Mouse (Mus musculus): ENCODE data around the gene Slc22a18. TPM values are rescaled to one million over a fixed set of nuclear protein-coding genes. Genes with fewer than 3 reads are reported as not detected.

Gene Slc22a18
- polyA plus RNA-seq, 1 experiment: 249 TPM

DNA sequence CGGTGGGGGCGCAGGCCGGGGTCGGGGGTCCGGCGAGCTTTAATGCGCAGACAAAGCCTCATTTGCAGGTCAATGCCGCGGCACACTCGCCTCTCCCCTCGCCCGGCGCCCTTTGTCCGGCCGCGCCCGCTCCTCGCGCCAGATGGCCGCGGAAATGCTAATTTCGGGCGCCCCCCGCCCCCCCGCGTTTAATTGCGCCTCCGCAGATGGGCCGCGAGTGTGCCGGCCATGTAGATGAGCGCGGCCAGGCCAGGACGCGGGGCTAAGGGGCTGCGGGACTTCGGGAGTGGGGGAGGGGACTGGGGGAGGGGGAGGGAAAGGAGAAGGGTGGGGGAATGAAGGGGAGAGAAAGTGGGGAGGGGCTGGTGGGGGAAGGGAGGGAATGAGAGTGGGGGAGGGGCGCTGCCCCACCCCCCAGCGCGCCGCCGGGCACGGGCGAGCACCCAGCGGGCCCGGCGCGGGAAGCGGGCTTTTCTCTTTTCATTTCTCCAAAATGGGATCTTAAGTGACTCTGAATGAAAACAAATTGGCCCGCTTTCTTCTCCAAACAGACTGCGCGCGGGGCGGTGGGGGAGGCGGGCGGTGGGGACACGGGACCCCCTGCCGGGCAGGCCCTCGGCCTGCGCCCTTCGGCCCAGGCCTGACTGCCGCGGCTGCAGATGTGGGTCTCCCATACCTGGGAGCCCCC, 35.5 kb upstream of the Slc22a18 start:
- Histone ChIP-seq H3K4me3 (ENCODE audit: low read depth, low read length) (peak overlapping the region; percentile 46), H3K4me1 (ENCODE audit: control insufficient read depth, insufficient read depth, insufficient read length, low read length) (peaks cover 2% of the 10 kb centered on the region; the same call in 1 of the 2 replicates), H3K27ac (ENCODE audit: insufficient read depth, low read depth, low read length) (no peak overlapping the region), H3K27me3 (ENCODE audit: control insufficient read depth, insufficient read depth, low read length) (peaks cover 18% of the 10 kb centered on the region), H3K36me3 (ENCODE audit: control insufficient read depth, insufficient read depth, low read length) (no peaks in the 10 kb centered on the region)
- TF ChIP-seq CTCF (IDR thresholded peaks at IDR 0.05; ENCODE audit: extremely low read depth, insufficient read length, insufficient replicate concordance, low read depth, low read length): no peak
- no peak for TF ChIP-seq POLR2A (IDR thresholded peaks at IDR 0.05; ENCODE audit: low read depth, low read length)
- WGBS: 6% methylated on average over 59 of the region's 63 CpGs

DNA sequence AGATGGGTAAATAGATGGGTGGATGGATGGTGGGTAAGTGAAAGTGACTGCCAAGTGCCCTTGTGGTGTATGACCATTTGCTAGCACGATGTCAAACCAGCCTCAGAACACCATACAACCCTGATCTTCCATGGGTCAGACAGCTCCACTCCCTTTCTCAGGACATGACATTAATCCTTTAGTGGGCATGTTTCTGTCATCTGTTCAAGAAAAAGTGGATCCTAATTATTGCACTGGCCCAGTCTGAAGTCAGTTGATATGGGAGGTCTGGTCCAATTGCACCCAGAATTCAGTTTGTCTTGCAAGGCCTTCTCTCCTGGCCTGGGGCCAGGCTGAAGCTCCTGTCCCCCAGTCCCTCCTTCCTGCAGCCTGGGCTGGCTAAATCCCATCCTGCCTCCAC, 34.6 kb upstream of the Slc22a18 start:
- WGBS: 80% methylated on average over 1 of the region's 1 CpGs
- no peak overlapping the region for H3K4me3 ChIP-seq (ENCODE audit: low read depth, low read length)
- H3K36me3 ChIP-seq (ENCODE audit: control insufficient read depth, insufficient read depth, low read length): no peaks in the 10 kb centered on the region
- H3K27me3 ChIP-seq (ENCODE audit: control insufficient read depth, insufficient read depth, low read length): peaks cover 18% of the 10 kb centered on the region
- H3K4me1 ChIP-seq (ENCODE audit: control insufficient read depth, insufficient read depth, insufficient read length, low read length): peaks cover 2% of the 10 kb centered on the region; the same call in 1 of the 2 replicates
- H3K27ac ChIP-seq (ENCODE audit: insufficient read depth, low read depth, low read length): no peak overlapping the region
- TF ChIP-seq CTCF (IDR thresholded peaks at IDR 0.05; ENCODE audit: extremely low read depth, insufficient read length, insufficient replicate concordance, low read depth, low read length) (no peak), POLR2A (IDR thresholded peaks at IDR 0.05; ENCODE audit: low read depth, low read length) (no peak)

GRCm38 (mm10) chr7:143444580-143444954, 29.0 kb upstream of the Slc22a18 start:
- no peaks in the 10 kb centered on the region for H3K36me3 ChIP-seq (ENCODE audit: control insufficient read depth, insufficient read depth, low read length)
- H3K4me3 ChIP-seq (ENCODE audit: low read depth, low read length): no peak overlapping the region
- H3K4me1 ChIP-seq (ENCODE audit: control insufficient read depth, insufficient read depth, insufficient read length, low read length): peaks cover 4% of the 10 kb centered on the region; the same call in 1 of the 2 replicates
- H3K27me3 ChIP-seq (ENCODE audit: control insufficient read depth, insufficient read depth, low read length): peaks cover 28% of the 10 kb centered on the region
- H3K27ac ChIP-seq (ENCODE audit: insufficient read depth, low read depth, low read length): no peak overlapping the region
- TF ChIP-seq CTCF (IDR thresholded peaks at IDR 0.05; ENCODE audit: extremely low read depth, insufficient read length, insufficient replicate concordance, low read depth, low read length) (no peak), POLR2A (IDR thresholded peaks at IDR 0.05; ENCODE audit: low read depth, low read length) (no peak)
- 62% methylated on average over 8 of the region's 8 CpGs for WGBS

GRCm38 (mm10) chr7:143444955-143445648, 28.4 kb upstream of the Slc22a18 start:
- 9% methylated on average over 55 of the region's 55 CpGs for WGBS

DNA sequence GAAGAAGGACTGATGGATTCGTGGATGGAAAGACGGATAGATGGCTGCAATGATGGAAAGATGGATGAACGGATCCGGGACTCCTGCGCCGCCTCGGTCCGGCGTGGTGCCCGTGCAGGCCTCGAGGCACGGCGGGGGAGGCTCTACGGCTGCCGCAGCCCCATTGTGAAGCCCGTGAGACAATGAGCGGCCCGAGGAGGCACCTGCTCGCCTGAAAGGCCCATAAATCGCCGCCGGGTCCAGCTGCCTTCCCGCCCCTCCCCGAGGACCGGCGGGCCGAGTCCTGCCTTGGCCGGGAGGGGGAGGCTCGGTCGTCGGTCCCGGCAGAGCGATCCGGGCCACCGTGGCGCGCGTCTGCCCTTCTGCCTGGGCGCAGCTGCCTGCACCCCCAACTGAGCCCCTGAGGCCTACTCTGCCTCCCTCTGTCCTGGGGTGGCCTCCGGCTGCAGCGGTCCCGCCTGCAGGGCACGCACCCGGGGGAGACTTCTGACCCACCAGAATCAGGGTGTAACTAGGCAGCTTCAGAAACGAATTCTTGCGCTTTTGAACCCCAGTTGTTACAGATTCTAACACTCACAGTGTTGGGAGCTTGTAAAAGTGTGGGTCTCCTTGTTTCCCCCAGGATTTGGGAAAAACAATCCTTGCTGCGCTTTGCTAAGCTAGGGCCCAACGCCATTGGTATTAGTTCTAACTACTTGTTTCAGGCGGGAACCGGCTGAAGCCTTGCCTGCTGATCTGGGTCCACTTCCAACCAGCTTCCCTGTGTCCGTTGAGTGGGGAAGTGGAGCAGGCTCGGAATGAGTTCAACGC, 27.7 kb upstream of the Slc22a18 start:
- Histone ChIP-seq H3K27ac (ENCODE audit: insufficient read depth, low read depth, low read length) (no peak overlapping the region), H3K4me1 (ENCODE audit: control insufficient read depth, insufficient read depth, insufficient read length, low read length) (peaks cover 4% of the 10 kb centered on the region; the same call in 1 of the 2 replicates), H3K36me3 (ENCODE audit: control insufficient read depth, insufficient read depth, low read length) (no peaks in the 10 kb centered on the region), H3K4me3 (ENCODE audit: low read depth, low read length) (peak overlapping the region; percentile 33), H3K27me3 (ENCODE audit: control insufficient read depth, insufficient read depth, low read length) (peaks cover 28% of the 10 kb centered on the region)
- 18% methylated on average over 48 of the region's 53 CpGs for WGBS
- TF ChIP-seq CTCF (IDR thresholded peaks at IDR 0.05; ENCODE audit: extremely low read depth, insufficient read length, insufficient replicate concordance, low read depth, low read length) (no peak), POLR2A (IDR thresholded peaks at IDR 0.05; ENCODE audit: low read depth, low read length) (no peak)

More at GRCm38 (mm10) chr7:143444955-143445648, 28.4 kb upstream of the Slc22a18 start:
- Histone ChIP-seq H3K36me3 (ENCODE audit: control insufficient read depth, insufficient read depth, low read length) (no peaks in the 10 kb centered on the region), H3K27me3 (ENCODE audit: control insufficient read depth, insufficient read depth, low read length) (peaks cover 28% of the 10 kb centered on the region), H3K4me3 (ENCODE audit: low read depth, low read length) (peak overlapping the region; percentile 33; the same call in 1 of the 2 replicates), H3K4me1 (ENCODE audit: control insufficient read depth, insufficient read depth, insufficient read length, low read length) (peaks cover 4% of the 10 kb centered on the region; the same call in 1 of the 2 replicates), H3K27ac (ENCODE audit: insufficient read depth, low read depth, low read length) (no peak overlapping the region)
- TF ChIP-seq CTCF (IDR thresholded peaks at IDR 0.05; ENCODE audit: extremely low read depth, insufficient read length, insufficient replicate concordance, low read depth, low read length) (no peak), POLR2A (IDR thresholded peaks at IDR 0.05; ENCODE audit: low read depth, low read length) (no peak)

GRCm38 (mm10) chr7:143447130-143447529, 26.4 kb upstream of the Slc22a18 start:
- Histone ChIP-seq H3K36me3 (ENCODE audit: control insufficient read depth, insufficient read depth, low read length) (no peaks in the 10 kb centered on the region), H3K4me3 (ENCODE audit: low read depth, low read length) (no peak overlapping the region), H3K27ac (ENCODE audit: insufficient read depth, low read depth, low read length) (no peak overlapping the region), H3K27me3 (ENCODE audit: control insufficient read depth, insufficient read depth, low read length) (peaks cover 28% of the 10 kb centered on the region), H3K4me1 (ENCODE audit: control insufficient read depth, insufficient read depth, insufficient read length, low read length) (peaks cover 4% of the 10 kb centered on the region; the same call in 1 of the 2 replicates)
- 61% methylated on average over 2 of the region's 2 CpGs for WGBS
- TF ChIP-seq CTCF (IDR thresholded peaks at IDR 0.05; ENCODE audit: extremely low read depth, insufficient read length, insufficient replicate concordance, low read depth, low read length) (no peak), POLR2A (IDR thresholded peaks at IDR 0.05; ENCODE audit: low read depth, low read length) (no peak)
